Mouse (Mus musculus): ENCODE measurements around the gene Slc1a4.

The Slc1a4 gene

GRCm38 (mm10) chr11:20324006-20324405 is 8.5 kb downstream of the Slc1a4 start:
- no peak for DNase-seq

GRCm38 (mm10) chr11:20322366-20322765 is 10.1 kb downstream of the Slc1a4 start:
- no peak for DNase-seq

GRCm38 (mm10) chr11:20320661-20321060 is 11.9 kb downstream of the Slc1a4 start:
- DNase-seq: no peak

GRCm38 (mm10) chr11:20318659-20319454 is 13.7 kb downstream of the Slc1a4 start:
- DNase-seq: no peak

GRCm38 (mm10) chr11:20313576-20313975 is 18.9 kb downstream of the Slc1a4 start:
- DNase-seq: no peak

GRCm38 (mm10) chr11:20309044-20309443 is 23.5 kb downstream of the Slc1a4 start:
- DNase-seq: no peak

GRCm38 (mm10) chr11:20307409-20307808 is 25.1 kb downstream of the Slc1a4 start:
- no peak for DNase-seq

GRCm38 (mm10) chr11:20305641-20306040 is 26.9 kb downstream of the Slc1a4 start:
- no peak for DNase-seq

- peak; percentile 16 to 37 for DNase-seq
These were observed 28.2 kb downstream of the Slc1a4 start for GRCm38 (mm10) chr11:20304341-20304740.

- DNase-seq: no peak
These were observed 31.2 kb downstream of the Slc1a4 start for GRCm38 (mm10) chr11:20301332-20301731.

- no peak for DNase-seq
These were observed 31.7 kb downstream of the Slc1a4 start for GRCm38 (mm10) chr11:20300850-20301249.

GRCm38 (mm10) chr11:20299900-20300299 is 32.6 kb downstream of the Slc1a4 start:
- DNase-seq: peak in 1 of 2 experiments; percentile 20

GRCm38 (mm10) chr11:20284463-20284862 is 48.0 kb downstream of the Slc1a4 start:
- no peak for DNase-seq

GRCm38 (mm10) chr11:20282601-20283219 is 49.8 kb downstream of the Slc1a4 start:
- DNase-seq: no peak

GRCm38 (mm10) chr11:20280982-20281381 is 51.5 kb downstream of the Slc1a4 start:
- DNase-seq: peak in 1 of 2 experiments; percentile 15

- DNase-seq: no peak
These were observed 53.8 kb downstream of the Slc1a4 start for GRCm38 (mm10) chr11:20278702-20279101.

GRCm38 (mm10) chr11:20277106-20277505 is 55.4 kb downstream of the Slc1a4 start:
- no peak for DNase-seq

- no peak for DNase-seq
These were observed 56.5 kb downstream of the Slc1a4 start for GRCm38 (mm10) chr11:20275974-20276373.

GRCm38 (mm10) chr11:20269885-20270284 is 62.6 kb downstream of the Slc1a4 start:
- DNase-seq: no peak

GRCm38 (mm10) chr11:20262628-20263380 is 69.7 kb downstream of the Slc1a4 start:
- DNase-seq: no peak

- DNase-seq: no peak
These were observed 77.7 kb downstream of the Slc1a4 start for GRCm38 (mm10) chr11:20254791-20255190.

- no peak for DNase-seq
These were observed 79.4 kb downstream of the Slc1a4 start for GRCm38 (mm10) chr11:20253088-20253487.
